Mouse (Mus musculus) megakaryocyte, adult 5-6 weeks (primary cell): ENCODE measurements around the gene Abcc5. TPM values are rescaled to one million over a fixed set of nuclear protein-coding genes. Genes with fewer than 3 reads are reported as not detected.
"Not testable (repeated sequence)": the region's sequence is repeated elsewhere in the genome, so short reads cannot be mapped to it uniquely, and the experiment has no call there.

ENCODE experiments used
- ATAC-seq: 2 replicates; pipeline ENCODE4 v1.8.0; 2016; ENCODE audit warnings: mild to moderate bottlenecking, inconsistent platforms; ENCODE audit not compliant: poor library complexity, severe bottlenecking
- total RNA-seq, 2 experiments: library from RNA; stranded (forward) in 1 of 2; stranded (reverse) in 1 of 2; fragments of 153-499, 151-499 nt in 1 of 2; fragments of 221-1000, 200-1000 nt in 1 of 2; gene quantifications; 2 replicates each; pipeline versions ENCODE4 v1.2.3 to v1.2.4; 2015 to 2017

Abcc5 gene
- total RNA-seq (2015), result 22.8 and 27.4 TPM in 2 replicates
- total RNA-seq (2017), result 28.2 and 38.9 TPM in 2 replicates

- peak; percentile 96 for ATAC-seq
Observed at GRCm38 (mm10) chr16:20425855-20426598, at the start of gene Abcc5. Abcc5 (minus strand) TSS chr16:20426394.

GRCm38 (mm10) chr16:20475335-20475734 lies 49.1 kb upstream of the Abcc5 start:
- ATAC-seq, result no peak

- no peak for ATAC-seq
Observed at GRCm38 (mm10) chr16:20474786-20475185, 48.6 kb upstream of the Abcc5 start.

GRCm38 (mm10) chr16:20474211-20474610 lies 48.0 kb upstream of the Abcc5 start:
- ATAC-seq, result no peak

- ATAC-seq, result no peak
Observed at GRCm38 (mm10) chr16:20473748-20474147, 47.6 kb upstream of the Abcc5 start.

GRCm38 (mm10) chr16:20471686-20472085 lies 45.5 kb upstream of the Abcc5 start:
- no peak for ATAC-seq

GRCm38 (mm10) chr16:20470981-20471380 lies 44.8 kb upstream of the Abcc5 start:
- ATAC-seq, result no peak

- ATAC-seq, result no peak
Observed at GRCm38 (mm10) chr16:20464725-20465124, 38.5 kb upstream of the Abcc5 start.

GRCm38 (mm10) chr16:20458736-20459135 lies 32.5 kb upstream of the Abcc5 start:
- not testable (repeated sequence) for ATAC-seq

- no peak for ATAC-seq
Observed at GRCm38 (mm10) chr16:20456106-20456505, 29.9 kb upstream of the Abcc5 start.

- no peak for ATAC-seq
Observed at GRCm38 (mm10) chr16:20454155-20454654, 28.0 kb upstream of the Abcc5 start.

- ATAC-seq, result no peak
Observed at GRCm38 (mm10) chr16:20451774-20452173, 25.6 kb upstream of the Abcc5 start.

GRCm38 (mm10) chr16:20445871-20446270 lies 19.7 kb upstream of the Abcc5 start:
- ATAC-seq, result no peak

- no peak for ATAC-seq
Observed at GRCm38 (mm10) chr16:20444831-20445388, 18.7 kb upstream of the Abcc5 start.

- ATAC-seq, result no peak
Observed at GRCm38 (mm10) chr16:20442871-20443270, 16.7 kb upstream of the Abcc5 start.

- ATAC-seq, result no peak
Observed at GRCm38 (mm10) chr16:20438673-20439415, 12.7 kb upstream of the Abcc5 start.

GRCm38 (mm10) chr16:20438046-20438445 lies 11.9 kb upstream of the Abcc5 start:
- ATAC-seq, result not testable (repeated sequence)

GRCm38 (mm10) chr16:20436281-20436680 lies 10.1 kb upstream of the Abcc5 start:
- no peak for ATAC-seq

GRCm38 (mm10) chr16:20429328-20429727 lies 3.1 kb upstream of the Abcc5 start:
- ATAC-seq, result no peak

- no peak for ATAC-seq
Observed at GRCm38 (mm10) chr16:20427566-20427965, 1.4 kb upstream of the Abcc5 start.
